Mouse (Mus musculus) erythroblast, embryonic 14.5 days (primary cell): ENCODE results near the gene Sugp2.

Experiments
- GATA1 ChIP-seq: IDR thresholded peaks from 2 replicates; pipeline ENCODE4 v1.6.1; 2012; ENCODE audit warnings: low read length, inconsistent platforms, mixed read lengths
- TAL1 ChIP-seq: IDR thresholded peaks from 3 replicates; pipeline ENCODE4 v1.6.1; 2012; ENCODE audit warnings: low read length, inconsistent platforms, mixed read lengths

GRCm38 (mm10) chr8:70317872-70318271 lies 83.8 kb downstream of the Sugp2 start:
- TF ChIP-seq GATA1, result no peak
- TF ChIP-seq TAL1, result no peak
